Mouse (Mus musculus): Measurements from ENCODE around the gene Cd3e. TPM values are rescaled to one million over a fixed set of nuclear protein-coding genes. Genes with fewer than 3 reads are reported as not detected.

Gene Cd3e
- polyA plus RNA-seq, 1 experiment from 2014 or later = 0.19 TPM

- Histone ChIP-seq H3K27ac (ENCODE audit: low read depth, low read length) (no peak overlapping the region), H3K9me3 (ENCODE audit: control insufficient read depth, low read length) (no peaks in the 10 kb centered on the region), H3K9ac (ENCODE audit: low read depth, low read length) (no peak overlapping the region), H3K27me3 (replicated peaks; ENCODE audit: control insufficient read depth, insufficient read depth, low read length) (no peaks in the 10 kb centered on the region), H3K4me2 (ENCODE audit: low read length) (no peak overlapping the region), H3K4me1 (ENCODE audit: control insufficient read depth, insufficient read depth, low read depth, low read length) (no peaks in the 10 kb centered on the region), H3K4me3 (ENCODE audit: low read length) (no peak overlapping the region), H3K36me3 (ENCODE audit: control insufficient read depth, insufficient read depth, low read length) (no peaks in the 10 kb centered on the region)
- ATAC-seq = no peak
- WGBS = 63% methylated on average over 3 of the region's 3 CpGs
Measured at GRCm38 (mm10) chr9:45000249-45000648, 9.2 kb downstream of the Cd3e start.

DNA sequence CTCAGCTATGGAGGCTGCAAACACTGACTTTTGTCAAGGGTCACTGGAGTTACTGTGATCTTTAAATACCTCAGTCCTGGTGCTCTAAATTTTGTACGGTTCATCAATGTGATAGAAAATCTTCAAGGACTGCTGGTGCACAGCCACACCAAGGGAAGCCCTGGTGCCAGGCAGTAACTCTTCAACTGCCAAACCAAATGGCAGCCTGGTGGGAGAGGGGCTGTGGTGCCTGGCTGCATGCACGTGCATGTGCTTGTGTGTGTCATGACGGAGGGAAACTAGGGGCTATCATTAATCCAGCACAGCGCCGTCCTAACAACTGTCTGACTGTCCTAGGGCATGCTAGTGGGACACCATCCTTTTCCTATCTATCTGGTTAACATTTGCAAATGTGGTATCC, 9.7 kb downstream of the Cd3e start:
- no peaks in the 10 kb centered on the region for H3K27me3 ChIP-seq (replicated peaks; ENCODE audit: control insufficient read depth, insufficient read depth, low read length)
- H3K9ac ChIP-seq (ENCODE audit: low read depth, low read length) = no peak overlapping the region
- no peaks in the 10 kb centered on the region for H3K9me3 ChIP-seq (ENCODE audit: control insufficient read depth, low read length)
- ATAC-seq = no peak
- no peak overlapping the region for H3K4me3 ChIP-seq (ENCODE audit: low read length)
- H3K4me1 ChIP-seq (ENCODE audit: control insufficient read depth, insufficient read depth, low read depth, low read length) = no peaks in the 10 kb centered on the region
- WGBS = 74% methylated on average over 5 of the region's 5 CpGs
- no peaks in the 10 kb centered on the region for H3K36me3 ChIP-seq (ENCODE audit: control insufficient read depth, insufficient read depth, low read length)
- no peak overlapping the region for H3K4me2 ChIP-seq (ENCODE audit: low read length)
- no peak overlapping the region for H3K27ac ChIP-seq (ENCODE audit: low read depth, low read length)

- no peaks in the 10 kb centered on the region for H3K27me3 ChIP-seq (replicated peaks; ENCODE audit: control insufficient read depth, insufficient read depth, low read length)
- no peak overlapping the region for H3K27ac ChIP-seq (ENCODE audit: low read depth, low read length)
- 55% methylated on average over 6 of the region's 6 CpGs for WGBS
- H3K4me3 ChIP-seq (ENCODE audit: low read length) = no peak overlapping the region
- H3K9ac ChIP-seq (ENCODE audit: low read depth, low read length) = 0 out of 2 replicates have a peak overlapping the region, but pooled peaks have one; percentile 11
- no peaks in the 10 kb centered on the region for H3K4me1 ChIP-seq (ENCODE audit: control insufficient read depth, insufficient read depth, low read depth, low read length)
- no peaks in the 10 kb centered on the region for H3K36me3 ChIP-seq (ENCODE audit: control insufficient read depth, insufficient read depth, low read length)
- no peak overlapping the region for H3K4me2 ChIP-seq (ENCODE audit: low read length)
- no peaks in the 10 kb centered on the region for H3K9me3 ChIP-seq (ENCODE audit: control insufficient read depth, low read length)
- no peak for ATAC-seq
Measured at GRCm38 (mm10) chr9:44999171-44999570, 10.3 kb downstream of the Cd3e start.

GRCm38 (mm10) chr9:44998138-44998537, 11.3 kb downstream of the Cd3e start:
- Histone ChIP-seq H3K4me3 (ENCODE audit: low read length) (no peak overlapping the region), H3K9me3 (ENCODE audit: control insufficient read depth, low read length) (no peaks in the 10 kb centered on the region), H3K4me1 (ENCODE audit: control insufficient read depth, insufficient read depth, low read depth, low read length) (no peaks in the 10 kb centered on the region), H3K36me3 (ENCODE audit: control insufficient read depth, insufficient read depth, low read length) (no peaks in the 10 kb centered on the region), H3K4me2 (ENCODE audit: low read length) (no peak overlapping the region), H3K27me3 (replicated peaks; ENCODE audit: control insufficient read depth, insufficient read depth, low read length) (no peaks in the 10 kb centered on the region), H3K9ac (ENCODE audit: low read depth, low read length) (no peak overlapping the region), H3K27ac (ENCODE audit: low read depth, low read length) (no peak overlapping the region)
- 80% methylated on average over 11 of the region's 11 CpGs for WGBS
- no peak for ATAC-seq

GRCm38 (mm10) chr9:44996590-44996989, 12.8 kb downstream of the Cd3e start:
- H3K36me3 ChIP-seq (ENCODE audit: control insufficient read depth, insufficient read depth, low read length) = no peaks in the 10 kb centered on the region
- H3K9ac ChIP-seq (ENCODE audit: low read depth, low read length) = no peak overlapping the region
- WGBS = 95% methylated on average over 7 of the region's 7 CpGs
- H3K9me3 ChIP-seq (ENCODE audit: control insufficient read depth, low read length) = no peaks in the 10 kb centered on the region
- no peak overlapping the region for H3K27ac ChIP-seq (ENCODE audit: low read depth, low read length)
- H3K4me3 ChIP-seq (ENCODE audit: low read length) = no peak overlapping the region
- no peak for ATAC-seq
- no peaks in the 10 kb centered on the region for H3K27me3 ChIP-seq (replicated peaks; ENCODE audit: control insufficient read depth, insufficient read depth, low read length)
- no peaks in the 10 kb centered on the region for H3K4me1 ChIP-seq (ENCODE audit: control insufficient read depth, insufficient read depth, low read depth, low read length)
- H3K4me2 ChIP-seq (ENCODE audit: low read length) = no peak overlapping the region

- Histone ChIP-seq H3K9me3 (ENCODE audit: control insufficient read depth, low read length) (no peaks in the 10 kb centered on the region), H3K9ac (ENCODE audit: low read depth, low read length) (no peak overlapping the region), H3K36me3 (ENCODE audit: control insufficient read depth, insufficient read depth, low read length) (no peaks in the 10 kb centered on the region), H3K4me3 (ENCODE audit: low read length) (no peak overlapping the region), H3K4me1 (ENCODE audit: control insufficient read depth, insufficient read depth, low read depth, low read length) (no peaks in the 10 kb centered on the region), H3K4me2 (ENCODE audit: low read length) (no peak overlapping the region), H3K27me3 (replicated peaks; ENCODE audit: control insufficient read depth, insufficient read depth, low read length) (no peaks in the 10 kb centered on the region), H3K27ac (ENCODE audit: low read depth, low read length) (no peak overlapping the region)
- ATAC-seq = no peak
- WGBS = 77% methylated on average over 4 of the region's 4 CpGs
Measured at GRCm38 (mm10) chr9:44994962-44995361, 14.5 kb downstream of the Cd3e start.

GRCm38 (mm10) chr9:44993268-44993667, 16.2 kb downstream of the Cd3e start:
- ATAC-seq = no peak
- WGBS = 88% methylated on average over 2 of the region's 2 CpGs
- no peak overlapping the region for H3K4me2 ChIP-seq (ENCODE audit: low read length)

DNA sequence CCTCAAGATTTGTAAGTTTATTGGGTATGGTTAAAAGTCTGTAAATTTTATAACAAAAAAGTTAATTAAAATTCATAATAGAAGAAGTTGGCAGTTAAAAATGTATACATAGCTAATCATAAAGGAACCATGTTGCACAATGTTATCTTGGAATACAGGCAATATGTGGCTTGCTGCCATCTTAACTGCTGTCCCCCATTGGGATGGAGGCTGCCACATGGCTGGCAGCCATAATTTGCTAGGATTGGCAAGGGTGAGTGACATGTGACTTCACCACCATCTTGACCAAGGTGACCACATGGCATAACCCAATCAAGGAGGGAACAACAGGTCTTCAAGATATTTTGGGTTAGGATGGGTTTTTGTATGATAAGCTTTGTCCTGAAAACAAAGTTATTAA, 17.2 kb downstream of the Cd3e start:
- H3K36me3 ChIP-seq (ENCODE audit: control insufficient read depth, insufficient read depth, low read length) = no peaks in the 10 kb centered on the region
- H3K4me2 ChIP-seq (ENCODE audit: low read length) = no peak overlapping the region
- H3K9ac ChIP-seq (ENCODE audit: low read depth, low read length) = no peak overlapping the region
- ATAC-seq = no peak
- no peaks in the 10 kb centered on the region for H3K4me1 ChIP-seq (ENCODE audit: control insufficient read depth, insufficient read depth, low read depth, low read length)
- H3K27me3 ChIP-seq (replicated peaks; ENCODE audit: control insufficient read depth, insufficient read depth, low read length) = no peaks in the 10 kb centered on the region
- no peaks in the 10 kb centered on the region for H3K9me3 ChIP-seq (ENCODE audit: control insufficient read depth, low read length)
- no peak overlapping the region for H3K27ac ChIP-seq (ENCODE audit: low read depth, low read length)
- no peak overlapping the region for H3K4me3 ChIP-seq (ENCODE audit: low read length)

More at GRCm38 (mm10) chr9:44993268-44993667, 16.2 kb downstream of the Cd3e start:
- H3K9me3 ChIP-seq (ENCODE audit: control insufficient read depth, low read length) = no peaks in the 10 kb centered on the region
- no peaks in the 10 kb centered on the region for H3K4me1 ChIP-seq (ENCODE audit: control insufficient read depth, insufficient read depth, low read depth, low read length)
- no peaks in the 10 kb centered on the region for H3K36me3 ChIP-seq (ENCODE audit: control insufficient read depth, insufficient read depth, low read length)
- H3K27ac ChIP-seq (ENCODE audit: low read depth, low read length) = no peak overlapping the region
- H3K4me3 ChIP-seq (ENCODE audit: low read length) = no peak overlapping the region
- no peak overlapping the region for H3K9ac ChIP-seq (ENCODE audit: low read depth, low read length)
- no peaks in the 10 kb centered on the region for H3K27me3 ChIP-seq (replicated peaks; ENCODE audit: control insufficient read depth, insufficient read depth, low read length)

DNA sequence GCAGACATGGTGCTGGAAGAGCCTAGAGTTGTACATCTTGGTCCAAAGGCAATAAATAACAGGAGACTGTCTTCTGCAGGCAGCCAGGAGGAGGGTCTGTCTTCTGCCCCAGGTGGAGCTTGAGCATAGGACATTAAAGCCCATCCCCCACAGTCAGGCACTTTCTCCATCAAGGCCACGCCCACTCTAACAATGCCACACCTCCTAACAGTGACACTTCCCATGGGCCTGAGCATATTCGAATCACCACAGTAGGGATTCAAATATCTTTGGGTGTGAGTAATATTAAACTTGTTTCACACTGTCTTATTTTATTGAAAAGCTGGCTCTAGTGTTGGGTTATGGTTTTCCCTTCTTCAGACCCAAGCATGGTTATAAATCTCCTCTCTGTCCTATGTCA, 17.6 kb downstream of the Cd3e start:
- no peak overlapping the region for H3K4me3 ChIP-seq (ENCODE audit: low read length)
- H3K9me3 ChIP-seq (ENCODE audit: control insufficient read depth, low read length) = no peaks in the 10 kb centered on the region
- no peaks in the 10 kb centered on the region for H3K36me3 ChIP-seq (ENCODE audit: control insufficient read depth, insufficient read depth, low read length)
- ATAC-seq = no peak
- no peak overlapping the region for H3K9ac ChIP-seq (ENCODE audit: low read depth, low read length)
- no peaks in the 10 kb centered on the region for H3K27me3 ChIP-seq (replicated peaks; ENCODE audit: control insufficient read depth, insufficient read depth, low read length)
- H3K4me1 ChIP-seq (ENCODE audit: control insufficient read depth, insufficient read depth, low read depth, low read length) = no peaks in the 10 kb centered on the region
- H3K27ac ChIP-seq (ENCODE audit: low read depth, low read length) = no peak overlapping the region
- no peak overlapping the region for H3K4me2 ChIP-seq (ENCODE audit: low read length)
- WGBS = 88% methylated on average over 2 of the region's 2 CpGs

DNA sequence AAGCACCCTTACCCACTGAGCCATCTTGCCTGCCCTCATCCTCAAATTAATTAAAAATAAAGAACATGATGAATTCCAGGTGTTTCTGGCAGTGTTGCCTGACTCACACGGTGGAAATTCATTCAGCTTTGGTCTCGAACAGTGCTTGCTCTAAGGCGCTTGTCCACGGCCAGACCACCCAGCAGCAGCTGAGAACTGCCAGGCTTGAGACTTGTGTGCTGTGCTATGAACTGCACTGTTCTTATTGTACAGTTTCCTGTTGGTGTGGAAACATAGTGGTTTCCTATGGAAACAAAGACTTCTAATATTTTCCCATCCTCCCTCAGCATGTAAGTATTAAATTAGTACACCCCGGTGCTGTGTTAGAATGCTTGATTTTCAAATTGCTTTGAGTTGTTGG, 22.5 kb downstream of the Cd3e start:
- 68% methylated on average over 5 of the region's 5 CpGs for WGBS
- Histone ChIP-seq H3K9ac (ENCODE audit: low read depth, low read length) (no peak overlapping the region), H3K27me3 (replicated peaks; ENCODE audit: control insufficient read depth, insufficient read depth, low read length) (no peaks in the 10 kb centered on the region), H3K4me1 (ENCODE audit: control insufficient read depth, insufficient read depth, low read depth, low read length) (no peaks in the 10 kb centered on the region), H3K36me3 (ENCODE audit: control insufficient read depth, insufficient read depth, low read length) (no peaks in the 10 kb centered on the region), H3K4me2 (ENCODE audit: low read length) (no peak overlapping the region), H3K4me3 (ENCODE audit: low read length) (no peak overlapping the region), H3K9me3 (ENCODE audit: control insufficient read depth, low read length) (no peaks in the 10 kb centered on the region), H3K27ac (ENCODE audit: low read depth, low read length) (no peak overlapping the region)
- no peak for ATAC-seq

Data from hindbrain, embryonic 16.5 days (tissue).